Mouse (Mus musculus) midbrain, embryonic 10.5 days (tissue): ENCODE data around the gene Rapgef4. TPM values are rescaled to one million over a fixed set of nuclear protein-coding genes. Genes with fewer than 3 reads are reported as not detected.

ENCODE experiments used
- DNase-seq: peaks from one replicate; pipeline ENCODE4 v3.0.0-alpha.2; 2017; ENCODE audit warnings: low spot score
- H3K27ac ChIP-seq: fragments of 300-500 bp; sonication (generic); replicated peaks from 2 replicates; pipeline ENCODE4 v1.5.1; 2016; ENCODE audit warnings: mild to moderate bottlenecking
- H3K27me3 ChIP-seq: fragments of 300-500 bp; sonication (generic); 2 replicates; pipeline ENCODE4 v1.6.1; 2016; ENCODE audit warnings: low read depth, mild to moderate bottlenecking; ENCODE audit not compliant: poor library complexity, severe bottlenecking
- H3K36me3 ChIP-seq: fragments of 300-500 bp; sonication (generic); 2 replicates; pipeline ENCODE4 v1.6.1; 2016; ENCODE audit warnings: mild to moderate bottlenecking, moderate library complexity
- H3K4me1 ChIP-seq: fragments of 300-500 bp; sonication (generic); 2 replicates; pipeline ENCODE4 v1.6.1; 2016
- H3K4me3 ChIP-seq: fragments of 300-500 bp; sonication (generic); 2 replicates; pipeline ENCODE4 v1.5.1; 2016; ENCODE audit warnings: mild to moderate bottlenecking, moderate library complexity
- H3K9me3 ChIP-seq: fragments of 300-500 bp; sonication (generic); replicated peaks from 2 replicates; pipeline ENCODE4 v1.6.1; 2016; ENCODE audit warnings: mild to moderate bottlenecking
- WGBS: fragments of 180-500 bp; shearing (Covaris S2); methylation state at CpG from one replicate; pipeline ENCODE4 v1.1.7; 2016; 5-methylcytosine and 5-hydroxymethylcytosine counted together
- polyA plus RNA-seq: library from polyadenylated mRNA; unstranded; fragments of >200 nt; fragmentation: Nextera tagmentation; extraction: Ambion mirVana; gene quantifications from 2 replicates; pipeline ENCODE4 v1.2.1, GENCODE M21; 2016

Gene Rapgef4
- polyA plus RNA-seq, 1 experiment from 2014 or later: 2.9 TPM

DNA sequence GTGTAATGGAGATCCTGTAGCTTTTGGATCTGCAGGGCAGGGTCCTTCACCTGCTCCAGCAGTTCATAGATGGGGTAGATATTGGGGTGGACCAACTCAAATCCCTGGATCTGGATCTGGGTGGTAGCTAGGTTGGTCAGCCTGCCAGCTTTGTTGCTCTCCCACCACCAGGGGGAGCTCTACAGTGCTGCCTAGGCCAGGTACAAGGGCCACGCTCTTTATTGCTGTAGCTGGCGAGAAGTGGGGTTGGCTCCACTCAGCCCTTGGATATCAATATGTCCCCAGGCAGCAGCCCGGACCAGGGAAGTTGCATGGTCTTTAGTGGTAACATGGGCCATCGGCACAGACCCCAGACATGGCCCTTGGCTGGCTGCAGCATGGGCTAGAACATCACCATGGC is 15.6 kb upstream of the Rapgef4 start:
- DNase-seq: no peak
- Histone ChIP-seq H3K27me3 (no peaks in the 10 kb centered on the region), H3K9me3 (no peaks in the 10 kb centered on the region), H3K27ac (no peak overlapping the region), H3K4me1 (peaks cover 8% of the 10 kb centered on the region), H3K36me3 (no peaks in the 10 kb centered on the region), H3K4me3 (no peak overlapping the region)
- 76% methylated on average over 4 of the region's 4 CpGs for WGBS

DNA sequence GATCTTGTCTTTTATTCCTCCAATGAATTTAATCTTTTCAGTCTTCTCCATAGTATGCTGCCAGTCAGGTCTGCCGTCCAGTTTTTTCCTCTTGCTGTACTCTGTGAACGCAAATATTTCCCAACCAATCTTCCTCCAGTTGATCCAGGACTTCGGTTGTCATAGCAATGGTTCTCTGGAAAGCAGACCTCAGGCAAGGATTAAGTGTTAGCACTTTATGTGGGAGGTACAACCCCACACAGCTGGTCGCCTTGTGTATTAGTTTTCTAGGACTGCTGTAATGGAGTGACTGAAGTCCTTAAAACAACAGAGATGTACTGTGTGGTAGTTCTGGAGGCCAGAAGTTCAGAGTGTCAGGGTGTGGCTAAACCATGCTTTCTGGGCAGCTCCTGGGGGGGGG is 14.3 kb upstream of the Rapgef4 start:
- no peak overlapping the region for H3K27ac ChIP-seq
- no peaks in the 10 kb centered on the region for H3K27me3 ChIP-seq
- peaks cover 8% of the 10 kb centered on the region for H3K4me1 ChIP-seq
- no peak overlapping the region for H3K4me3 ChIP-seq
- WGBS: 71% methylated on average over 4 of the region's 4 CpGs
- no peaks in the 10 kb centered on the region for H3K36me3 ChIP-seq
- H3K9me3 ChIP-seq: no peaks in the 10 kb centered on the region
- no peak for DNase-seq

GRCm38 (mm10) chr2:71967855-71968254 is 13.2 kb upstream of the Rapgef4 start:
- Histone ChIP-seq H3K4me1 (peaks cover 8% of the 10 kb centered on the region), H3K36me3 (no peaks in the 10 kb centered on the region), H3K27me3 (no peaks in the 10 kb centered on the region), H3K27ac (no peak overlapping the region), H3K9me3 (no peaks in the 10 kb centered on the region), H3K4me3 (no peak overlapping the region)
- 80% methylated on average over 5 of the region's 5 CpGs for WGBS
- no peak for DNase-seq

GRCm38 (mm10) chr2:71973646-71974045 is 7.4 kb upstream of the Rapgef4 start:
- Histone ChIP-seq H3K4me1 (no peaks in the 10 kb centered on the region), H3K27me3 (no peaks in the 10 kb centered on the region)
- WGBS: 89% methylated on average over 3 of the region's 3 CpGs

DNA sequence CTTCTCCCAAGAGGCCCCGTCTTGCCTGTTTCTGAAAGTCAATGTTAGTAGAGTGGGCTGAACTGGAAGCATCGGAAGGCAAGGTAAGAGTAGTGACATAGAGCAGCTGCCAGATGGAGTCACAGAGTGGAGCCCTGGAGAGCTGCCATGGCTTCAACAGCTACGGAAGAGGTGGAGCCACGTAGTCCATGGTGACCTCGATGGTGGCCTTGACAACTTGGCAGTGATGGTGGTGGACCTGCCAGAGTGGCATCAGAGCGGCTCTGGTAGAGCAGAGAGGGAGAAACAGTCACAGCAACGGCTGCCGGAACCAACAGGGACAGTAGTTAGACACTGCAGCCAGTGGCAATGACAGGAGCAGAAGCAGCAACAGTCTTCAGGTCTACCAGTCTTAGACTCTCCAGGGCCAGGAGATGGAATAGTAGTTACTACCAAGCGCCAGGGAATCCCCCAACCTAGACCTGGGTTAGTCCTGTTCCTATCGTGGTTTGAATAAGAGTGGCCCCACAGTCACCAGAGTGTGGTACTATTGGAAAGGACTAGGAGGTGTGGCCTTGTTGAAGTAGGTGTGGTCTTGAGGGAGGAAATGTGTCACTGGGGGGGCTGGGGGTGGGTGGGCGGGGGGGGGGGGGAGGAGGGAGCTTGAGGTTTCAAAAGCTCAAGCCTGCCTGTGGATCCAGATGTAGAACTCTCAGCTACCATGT is 6.7 kb upstream of the Rapgef4 start:
- 92% methylated on average over 10 of the region's 11 CpGs for WGBS
- DNase-seq: no peak
- H3K4me3 ChIP-seq: no peak overlapping the region
- H3K4me1 ChIP-seq: no peaks in the 10 kb centered on the region
- no peaks in the 10 kb centered on the region for H3K36me3 ChIP-seq
- no peak overlapping the region for H3K27ac ChIP-seq
- peaks cover 4% of the 10 kb centered on the region for H3K27me3 ChIP-seq
- H3K9me3 ChIP-seq: no peaks in the 10 kb centered on the region

More at GRCm38 (mm10) chr2:71973646-71974045, 7.4 kb upstream of the Rapgef4 start:
- H3K36me3 ChIP-seq: no peaks in the 10 kb centered on the region
- DNase-seq: no peak
- H3K4me3 ChIP-seq: no peak overlapping the region
- H3K9me3 ChIP-seq: no peaks in the 10 kb centered on the region
- no peak overlapping the region for H3K27ac ChIP-seq

DNA sequence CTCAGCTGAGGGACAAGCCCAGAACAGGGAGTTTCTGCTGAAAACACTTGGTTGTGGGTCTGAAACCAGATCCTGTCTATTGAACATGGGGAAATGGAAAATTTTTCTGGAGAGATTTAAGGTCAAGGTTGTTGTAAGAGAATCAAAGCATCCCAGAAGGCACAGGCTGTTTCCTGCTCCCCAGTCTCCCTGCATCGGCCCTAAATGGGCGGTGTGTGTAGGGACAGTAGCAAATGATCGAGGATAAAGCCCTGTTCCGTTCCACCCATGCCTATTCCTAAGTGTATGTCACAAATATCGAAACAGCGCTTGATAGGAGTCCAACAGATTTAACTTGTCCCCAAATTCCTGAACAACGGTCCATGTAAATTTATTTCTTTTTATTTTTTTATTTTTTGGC is 1.1 kb upstream of the Rapgef4 start:
- Histone ChIP-seq H3K4me1 (peaks cover 25% of the 10 kb centered on the region), H3K4me3 (no peak overlapping the region), H3K27ac (no peak overlapping the region), H3K9me3 (no peaks in the 10 kb centered on the region), H3K36me3 (no peaks in the 10 kb centered on the region), H3K27me3 (peaks cover 44% of the 10 kb centered on the region)
- WGBS: 88% methylated on average over 7 of the region's 7 CpGs
- no peak for DNase-seq

GRCm38 (mm10) chr2:71981343-71981851 is 357 bp downstream of the Rapgef4 start:
- Histone ChIP-seq H3K27me3 (peaks cover 44% of the 10 kb centered on the region), H3K4me1 (peaks cover 25% of the 10 kb centered on the region), H3K27ac (peak overlapping the region; percentile 76), H3K9me3 (no peaks in the 10 kb centered on the region), H3K36me3 (no peaks in the 10 kb centered on the region), H3K4me3 (peak overlapping the region; percentile 69)
- WGBS: 8% methylated on average over 24 of the region's 24 CpGs
- DNase-seq: peak; percentile 24

- Histone ChIP-seq H3K4me3 (peak overlapping the region; percentile 69), H3K9me3 (no peaks in the 10 kb centered on the region), H3K36me3 (no peaks in the 10 kb centered on the region), H3K27ac (no peak overlapping the region), H3K4me1 (peaks cover 25% of the 10 kb centered on the region), H3K27me3 (peaks cover 44% of the 10 kb centered on the region)
- no peak for DNase-seq
- WGBS: 73% methylated on average over 6 of the region's 6 CpGs
These were observed 856 bp downstream of the Rapgef4 start for GRCm38 (mm10) chr2:71981896-71982295.

- peaks cover 44% of the 10 kb centered on the region for H3K27me3 ChIP-seq
- no peaks in the 10 kb centered on the region for H3K36me3 ChIP-seq
- no peak for DNase-seq
- WGBS: 65% methylated on average over 10 of the region's 10 CpGs
- H3K4me1 ChIP-seq: peaks cover 25% of the 10 kb centered on the region
- H3K4me3 ChIP-seq: no peak overlapping the region
- no peak overlapping the region for H3K27ac ChIP-seq
- no peaks in the 10 kb centered on the region for H3K9me3 ChIP-seq
These were observed 2.0 kb downstream of the Rapgef4 start for GRCm38 (mm10) chr2:71982868-71983597.

- no peaks in the 10 kb centered on the region for H3K9me3 ChIP-seq
- H3K4me1 ChIP-seq: peaks cover 29% of the 10 kb centered on the region
- no peak for DNase-seq
- WGBS: 78% methylated on average over 2 of the region's 2 CpGs
- no peaks in the 10 kb centered on the region for H3K36me3 ChIP-seq
- H3K4me3 ChIP-seq: no peak overlapping the region
- H3K27me3 ChIP-seq: peaks cover 26% of the 10 kb centered on the region
- H3K27ac ChIP-seq: no peak overlapping the region
These were observed 4.7 kb downstream of the Rapgef4 start for GRCm38 (mm10) chr2:71985730-71986129.

DNA sequence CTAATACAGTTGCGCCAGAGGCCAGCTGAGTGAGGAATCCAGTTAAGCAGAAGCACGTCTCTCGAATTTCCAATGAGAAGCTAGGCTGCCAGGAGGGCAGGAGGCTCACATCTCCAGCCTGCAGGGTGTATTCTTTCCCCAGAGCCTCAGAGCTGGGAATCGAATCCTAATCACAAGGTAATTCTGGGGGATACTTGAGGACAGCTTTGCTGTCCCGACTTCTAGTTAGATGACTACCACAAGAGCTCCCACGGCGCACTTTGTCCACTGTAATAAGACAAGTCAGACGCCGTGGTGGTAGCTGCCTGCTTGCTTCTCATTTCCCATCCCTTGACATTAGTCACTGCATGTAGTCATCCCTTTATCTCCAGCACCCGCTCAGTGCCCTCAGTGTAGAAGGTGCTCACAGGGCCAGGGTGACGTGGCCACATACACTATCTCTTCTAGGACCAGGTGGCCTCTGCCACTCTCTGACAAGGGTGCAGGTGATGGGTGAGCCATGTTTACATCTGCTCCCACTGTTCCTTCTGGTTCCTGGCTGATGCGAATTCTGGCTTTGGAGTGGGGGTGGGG is 5.3 kb downstream of the Rapgef4 start:
- no peaks in the 10 kb centered on the region for H3K9me3 ChIP-seq
- 76% methylated on average over 12 of the region's 12 CpGs for WGBS
- H3K27ac ChIP-seq: no peak overlapping the region
- H3K36me3 ChIP-seq: no peaks in the 10 kb centered on the region
- no peak overlapping the region for H3K4me3 ChIP-seq
- DNase-seq: no peak
- peaks cover 24% of the 10 kb centered on the region for H3K4me1 ChIP-seq
- H3K27me3 ChIP-seq: peaks cover 20% of the 10 kb centered on the region

GRCm38 (mm10) chr2:71988572-71988971 is 7.5 kb downstream of the Rapgef4 start:
- Histone ChIP-seq H3K4me3 (no peak overlapping the region), H3K27me3 (no peaks in the 10 kb centered on the region), H3K27ac (no peak overlapping the region), H3K36me3 (no peaks in the 10 kb centered on the region), H3K4me1 (peaks cover 7% of the 10 kb centered on the region), H3K9me3 (no peaks in the 10 kb centered on the region)
- no peak for DNase-seq
- WGBS: 66% methylated on average over 6 of the region's 6 CpGs

DNA sequence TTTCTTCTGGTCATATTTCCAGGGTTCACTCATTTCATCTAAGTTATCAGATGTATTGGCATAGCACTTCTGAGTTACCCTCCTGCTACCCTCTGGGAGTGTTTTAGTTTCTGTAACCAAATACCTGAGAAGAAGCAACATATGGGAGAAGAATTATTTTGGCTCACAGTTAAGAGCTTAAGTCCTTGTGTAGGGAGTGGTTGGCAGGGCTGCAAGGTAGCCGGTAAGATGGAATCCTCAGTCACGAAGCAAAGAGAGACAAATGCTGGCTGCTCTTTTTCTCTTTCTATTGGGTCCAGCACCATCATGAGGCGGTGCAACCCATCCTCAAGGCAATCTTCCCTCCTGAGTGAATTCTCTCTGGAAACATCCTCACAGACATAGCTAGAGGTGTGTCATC is 11.1 kb downstream of the Rapgef4 start:
- H3K4me1 ChIP-seq: peaks cover 7% of the 10 kb centered on the region
- DNase-seq: no peak
- 94% methylated on average over 3 of the region's 3 CpGs for WGBS
- no peaks in the 10 kb centered on the region for H3K27me3 ChIP-seq
- peaks cover 4% of the 10 kb centered on the region; the same call in 1 of the 2 replicates for H3K9me3 ChIP-seq
- H3K27ac ChIP-seq: no peak overlapping the region
- H3K36me3 ChIP-seq: no peaks in the 10 kb centered on the region
- H3K4me3 ChIP-seq: no peak overlapping the region
